15 mouse cellular contexts compared by ENCODE assay signal in genomic region chr11:24087069-24087468, GRCm38 (mm10). TPM values are rescaled to one million over a fixed set of nuclear protein-coding genes. Genes with fewer than 3 reads are reported as not detected.
A peak's percentile ranks its signal among the peaks of the same experiment; 100 is the strongest.
DNase-seq lines count a peak whose midpoint lies in the region; ATAC-seq and TF ChIP-seq lines count a peak whose summit lies in the region.
"Had no signal": no experiment of that assay in that cellular context is flagged by ENCODE, and none has a peak within 500 bp of the region (broad histone marks: within the 10 kb centered on the region; RNA-seq: fewer than 3 reads in every experiment).

No protein-coding gene starts in this region.

- TF ChIP-seq POLR2A in olfactory bulb, adult 2 months (IDR thresholded peaks at IDR 0.05; ENCODE audit: insufficient read depth, low read depth, low read length) = no peak

- no peak overlapping the region for H3K4me2 ChIP-seq in embryonic facial prominence, embryonic 14.5 days (ENCODE audit: low read depth, low read length)
- H3K4me2 ChIP-seq: limb, embryonic 13.5 days had no signal

- H3K4me1 ChIP-seq in embryonic facial prominence, embryonic 14.5 days (ENCODE audit: control insufficient read depth, insufficient read depth, low read length) = peaks cover 31% of the 10 kb centered on the region
- peaks cover 9% of the 10 kb centered on the region; the same call in 1 of the 2 replicates for H3K4me1 ChIP-seq in olfactory bulb, adult 2 months (ENCODE audit: control insufficient read depth, insufficient read depth, low read length)

- no peak overlapping the region for H3K9ac ChIP-seq in embryonic facial prominence, embryonic 14.5 days (ENCODE audit: low read depth, low read length)

- peaks cover 36% of the 10 kb centered on the region for H3K36me3 ChIP-seq in embryonic facial prominence, embryonic 14.5 days (ENCODE audit: control insufficient read depth, insufficient read depth, low read length)

- peak; percentile 16; the same call in 1 of the 2 replicates for ATAC-seq in embryonic facial prominence, embryonic 14.5 days (ENCODE audit: low read depth)
- peak; percentile 92 for ATAC-seq in megakaryocyte, adult 5-6 weeks (ENCODE audit: poor library complexity, severe bottlenecking)
- ATAC-seq: CD4-positive, CD25-positive, alpha-beta regulatory T cell, adult 4 months had no signal

- peak overlapping the region; percentile 95 for H3K27ac ChIP-seq in layer of hippocampus, adult 2 months
- H3K27ac ChIP-seq in embryonic facial prominence, embryonic 14.5 days (replicated peaks; ENCODE audit: low read depth, low read length) = 0 out of 2 replicates have a peak overlapping the region, but pooled peaks have one; percentile 22
- H3K27ac ChIP-seq in olfactory bulb, adult 2 months (ENCODE audit: insufficient read depth, low read depth, low read length) = peak overlapping the region; percentile 96
- H3K27ac ChIP-seq: heart, adult 2 months; limb, embryonic 13.5 days had no signal

- no peak for TF ChIP-seq CTCF in layer of hippocampus, adult 2 months (conservative IDR thresholded peaks at IDR 0.05)
- no peak for TF ChIP-seq CTCF in olfactory bulb, adult 2 months (IDR thresholded peaks at IDR 0.05; ENCODE audit: insufficient read depth, low read depth, low read length)

- H3K9me3 ChIP-seq in embryonic facial prominence, embryonic 14.5 days (ENCODE audit: control insufficient read depth, low read length) = no peaks in the 10 kb centered on the region
- H3K9me3 ChIP-seq: limb, embryonic 13.5 days had no signal

- intact Hi-C loops in gastrocnemius, postnatal 36 days (cut with DNase I) = loop anchor here (10.0 kb wide), 1 partner anchor 1218 kb away; no protein-coding TSS in a partner anchor
- intact Hi-C loops in gastrocnemius, postnatal 14 days (cut with DNase I; ENCODE audit: low total_unique reads) = no loop called here

- peak overlapping the region; percentile 18; the same call in 1 of the 2 replicates for H3K4me3 ChIP-seq in layer of hippocampus, adult 2 months
- no peak overlapping the region for H3K4me3 ChIP-seq in embryonic facial prominence, embryonic 14.5 days (ENCODE audit: low read depth, low read length)
- H3K4me3 ChIP-seq in olfactory bulb, adult 2 months (ENCODE audit: insufficient read depth, low read depth, low read length) = no peak overlapping the region
- H3K4me3 ChIP-seq: heart, adult 2 months; limb, embryonic 13.5 days had no signal

- no peak for DNase-seq in layer of hippocampus, adult 2 months (ENCODE audit: low spot score in 2 of 2)
- DNase-seq in layer of hippocampus, adult 8-10 months (ENCODE audit: low spot score in 2 of 2) = no peak
- peak; percentile 52 for DNase-seq in embryonic facial prominence, embryonic 14.5 days (ENCODE audit: low spot score)
- DNase-seq in gastrocnemius, postnatal 36 days = no peak
- DNase-seq in gastrocnemius, postnatal 14 days = no peak
- DNase-seq in layer of hippocampus, adult 11-12 months (ENCODE audit: low spot score) = no peak
- DNase-seq: adrenal gland, postnatal 25 days; cerebellum, adult 8-10 months; heart, adult 2 months; heart, postnatal 4 days; lung, postnatal 14 days had no signal

- H3K27me3 ChIP-seq in embryonic facial prominence, embryonic 14.5 days (replicated peaks; ENCODE audit: control insufficient read depth, insufficient read depth, low read length) = no peaks in the 10 kb centered on the region
- H3K27me3 ChIP-seq: limb, embryonic 13.5 days had no signal

- 66% methylated on average over 4 of the region's 4 CpGs for WGBS in embryonic facial prominence, embryonic 14.5 days
- 32% methylated on average over 4 of the region's 4 CpGs for WGBS in olfactory bulb, adult 2 months

RNA-seq across cellular contexts. Expression of gene Bcl11a, which starts 9.2 kb away (rescaled TPM):
- total RNA-seq in layer of hippocampus, adult 2 months (2021) = 100 to 1,000 TPM; 117 to 121 TPM
- 100 to 1,000 TPM; 103 to 118 (median 109) TPM for total RNA-seq in layer of hippocampus, adult 8-10 months (2022)
- 26.4 and 30.1 TPM in 2 replicates for polyA plus RNA-seq in embryonic facial prominence, embryonic 14.5 days (2014; fragmentation: Nextera tagmentation; extraction: Ambion mirVana)
- 31.4 and 33.7 TPM in 2 replicates for total RNA-seq in megakaryocyte, adult 5-6 weeks (2015)
- 16.2 and 34.6 TPM in 2 replicates for total RNA-seq in megakaryocyte, adult 5-6 weeks (2017)
- 89.4 TPM in 1 of 2 replicates, not detected in the other for polyA plus RNA-seq in olfactory bulb, adult 2 months (2012; ENCODE audit: insufficient read depth, insufficient read length, low replicate concordance, missing spikeins)
- total RNA-seq in gastrocnemius, postnatal 36 days (2021) = under 1 TPM; 0.05 to 0.07 TPM
- total RNA-seq in gastrocnemius, postnatal 14 days (2021) = under 1 TPM; 0.04 to 0.18 TPM

RNA-seq across cellular contexts. Expression of gene A830031A19Rik, which starts 12.2 kb away (rescaled TPM):
- total RNA-seq in layer of hippocampus, adult 2 months (2021) = 1 to 10 TPM; 1.3 to 1.7 TPM
- total RNA-seq in layer of hippocampus, adult 8-10 months (2022) = 1 to 10 TPM in 3 of 4 experiments, under 1 TPM in 1; 0.93 to 2.4 (median 1.6) TPM
- polyA plus RNA-seq in embryonic facial prominence, embryonic 14.5 days (2014; fragmentation: Nextera tagmentation; extraction: Ambion mirVana) = not detected in 2 replicates
- total RNA-seq in megakaryocyte, adult 5-6 weeks (2015) = not detected in 2 replicates
- total RNA-seq in megakaryocyte, adult 5-6 weeks (2017) = not detected in 2 replicates
- polyA plus RNA-seq in olfactory bulb, adult 2 months (2012; ENCODE audit: insufficient read depth, insufficient read length, low replicate concordance, missing spikeins) = not detected in 2 replicates
- total RNA-seq in gastrocnemius, postnatal 36 days (2021) = not detected
- total RNA-seq in gastrocnemius, postnatal 14 days (2021) = not detected
- total RNA-seq: adrenal gland, postnatal 25 days; heart, adult 2 months; heart, postnatal 4 days had no signal
- polyA plus RNA-seq: CD4-positive, CD25-positive, alpha-beta regulatory T cell, adult 4 months; heart, adult 2 months; limb, embryonic 13.5 days had no signal

Comparison
In these comparisons a context has a peak if more than half of its experiments do, and no peak if none do; other contexts are left out.
1. H3K27ac ChIP-seq: peak in every context shown above with its lines; median percentile 96 in olfactory bulb, adult 2 months; 95 in layer of hippocampus, adult 2 months; 22 in embryonic facial prominence, embryonic 14.5 days.
2. RNA of gene Bcl11a, which starts 9.2 kb away (total RNA-seq): 117 to 121 TPM in layer of hippocampus, adult 2 months, 103 to 118 TPM in layer of hippocampus, adult 8-10 months and 16.2 to 34.6 TPM in megakaryocyte, adult 5-6 weeks; 0.04 to 0.18 TPM in gastrocnemius, postnatal 14 days and 0.05 to 0.07 TPM in gastrocnemius, postnatal 36 days; every median in the first group is over 10 times any median in the second.